Comparison of ENCODE assay signal across 11 mouse cellular contexts in the genomic region with DNA sequence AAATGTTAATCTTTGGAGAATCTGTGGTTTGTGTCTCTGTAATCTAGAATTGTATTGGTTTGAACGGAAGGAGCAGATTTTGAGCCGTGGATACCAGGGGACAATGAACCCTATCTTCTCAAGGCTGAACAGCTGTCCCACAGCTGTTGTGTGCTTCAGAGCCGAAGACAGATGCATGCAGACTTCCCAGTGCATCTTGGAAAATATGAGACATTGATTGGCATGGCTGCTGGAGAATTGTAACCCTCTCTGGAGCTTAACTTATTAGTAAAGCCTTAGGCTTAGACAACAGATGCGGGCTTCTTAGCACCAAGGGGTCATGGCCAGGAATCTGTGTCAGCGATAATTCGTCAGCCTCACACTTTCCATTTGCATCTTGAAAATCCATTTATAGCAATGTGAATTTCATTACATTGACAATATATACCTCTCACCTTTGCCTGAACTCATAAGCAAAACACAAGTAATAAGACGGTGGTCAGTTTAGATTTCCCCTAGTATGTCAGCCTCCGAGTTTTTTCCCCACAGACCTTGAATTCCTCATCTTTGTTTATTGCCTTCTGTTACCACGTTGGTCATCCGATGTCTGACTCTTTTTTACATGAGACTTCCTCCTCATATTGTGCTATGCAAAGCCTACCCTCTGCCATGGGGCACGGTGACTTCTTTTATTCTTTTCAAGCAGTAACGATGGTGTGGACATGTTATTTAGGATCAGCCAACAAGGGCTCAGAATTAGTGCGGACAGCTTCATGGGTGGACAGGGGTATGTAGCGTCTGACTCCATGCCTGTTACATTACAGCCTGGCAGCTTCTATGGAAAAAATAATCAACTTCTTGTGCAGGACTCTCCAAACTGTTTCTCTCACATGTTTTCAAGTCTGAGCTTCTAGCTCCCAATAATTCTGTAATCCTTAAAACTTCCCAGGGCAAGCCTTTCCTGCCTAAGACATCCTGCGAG. TPM values are rescaled to one million over a fixed set of nuclear protein-coding genes. Genes with fewer than 3 reads are reported as not detected.
DNase-seq lines count a peak whose midpoint lies in the region; ATAC-seq and TF ChIP-seq lines count a peak whose summit lies in the region.
"Had no signal": no experiment of that assay in that cellular context is flagged by ENCODE, and none has a peak within 500 bp of the region (broad histone marks: within the 10 kb centered on the region; RNA-seq: fewer than 3 reads in every experiment).

No protein-coding gene starts in this region.

- no peak overlapping the region for H3K4me3 ChIP-seq in lung, embryonic 14.5 days (ENCODE audit: low read depth, low read length)
- no peak overlapping the region for H3K4me3 ChIP-seq in limb, embryonic 15.5 days
- H3K4me3 ChIP-seq in hindbrain, embryonic 11.5 days (ENCODE audit: low read depth, low read length): no peak overlapping the region
- H3K4me3 ChIP-seq: liver, embryonic 13.5 days; megakaryocyte, embryonic 14.5 days had no signal

- no peaks in the 10 kb centered on the region for H3K27me3 ChIP-seq in lung, embryonic 14.5 days (ENCODE audit: insufficient read depth, low read length)
- no peaks in the 10 kb centered on the region for H3K27me3 ChIP-seq in limb, embryonic 15.5 days
- H3K27me3 ChIP-seq in hindbrain, embryonic 11.5 days (ENCODE audit: control insufficient read depth, insufficient read depth, low read length): no peaks in the 10 kb centered on the region
- H3K27me3 ChIP-seq: liver, embryonic 13.5 days had no signal

- peak; percentile 36 for DNase-seq in lung, embryonic 14.5 days
- DNase-seq in lung, adult 18-20 months: no peak
- DNase-seq in heart, adult 9 months (ENCODE audit: low spot score in 2 of 2): peak; percentile 61 to 62
- DNase-seq in retina, postnatal 7 days (ENCODE audit: low read depth, low spot score): peak; percentile 38
- DNase-seq in hindbrain, embryonic 11.5 days (ENCODE audit: low spot score): no peak
- no peak for DNase-seq in urinary bladder, postnatal 25 days (ENCODE audit: low spot score)
- DNase-seq: adrenal gland, postnatal 36 days; kidney, postnatal 25 days; liver, embryonic 13.5 days had no signal

- H3K4me1 ChIP-seq in lung, embryonic 14.5 days (ENCODE audit: insufficient read depth): no peaks in the 10 kb centered on the region
- peaks cover 6% of the 10 kb centered on the region for H3K4me1 ChIP-seq in limb, embryonic 15.5 days
- H3K4me1 ChIP-seq in hindbrain, embryonic 11.5 days (replicated peaks; ENCODE audit: control insufficient read depth, insufficient read depth, low read length): no peaks in the 10 kb centered on the region
- H3K4me1 ChIP-seq: liver, embryonic 13.5 days; megakaryocyte, embryonic 14.5 days had no signal

- TF ChIP-seq CTCF in lung, embryonic 14.5 days (IDR thresholded peaks at IDR 0.05; ENCODE audit: low read depth): no peak

- no peak overlapping the region for H3K9ac ChIP-seq in lung, embryonic 14.5 days
- no peak overlapping the region for H3K9ac ChIP-seq in limb, embryonic 15.5 days
- H3K9ac ChIP-seq in hindbrain, embryonic 11.5 days (ENCODE audit: low read depth, low read length): no peak overlapping the region
- H3K9ac ChIP-seq: liver, embryonic 13.5 days had no signal

- H3K4me2 ChIP-seq in lung, embryonic 14.5 days: no peak overlapping the region
- no peak overlapping the region for H3K4me2 ChIP-seq in limb, embryonic 15.5 days
- no peak overlapping the region for H3K4me2 ChIP-seq in hindbrain, embryonic 11.5 days (replicated peaks; ENCODE audit: low read depth, low read length)
- H3K4me2 ChIP-seq: liver, embryonic 13.5 days had no signal

- 52% methylated on average over 15 of the region's 15 CpGs for whole genome bisulfite sequencing in lung, embryonic 14.5 days
- 48% methylated on average over 15 of the region's 15 CpGs for WGBS in limb, embryonic 15.5 days
- WGBS in hindbrain, embryonic 11.5 days: 79% methylated on average over 15 of the region's 15 CpGs

- H3K36me3 ChIP-seq in lung, embryonic 14.5 days (ENCODE audit: insufficient read depth): no peaks in the 10 kb centered on the region
- H3K36me3 ChIP-seq in limb, embryonic 15.5 days: no peaks in the 10 kb centered on the region
- H3K36me3 ChIP-seq in hindbrain, embryonic 11.5 days (ENCODE audit: control insufficient read depth, insufficient read depth, low read length): no peaks in the 10 kb centered on the region
- H3K36me3 ChIP-seq: liver, embryonic 13.5 days had no signal

- no peak overlapping the region for H3K27ac ChIP-seq in lung, embryonic 14.5 days (ENCODE audit: low read depth)
- peak overlapping the region; percentile 74 for H3K27ac ChIP-seq in limb, embryonic 15.5 days
- no peak overlapping the region for H3K27ac ChIP-seq in hindbrain, embryonic 11.5 days (ENCODE audit: low read depth, low read length)
- H3K27ac ChIP-seq: liver, embryonic 13.5 days had no signal

- no peaks in the 10 kb centered on the region for H3K9me3 ChIP-seq in lung, embryonic 14.5 days (ENCODE audit: low read depth, low read length)
- no peaks in the 10 kb centered on the region for H3K9me3 ChIP-seq in limb, embryonic 15.5 days
- H3K9me3 ChIP-seq in hindbrain, embryonic 11.5 days (ENCODE audit: control insufficient read depth, low read length): no peaks in the 10 kb centered on the region
- H3K9me3 ChIP-seq: liver, embryonic 13.5 days had no signal

- no peak for ATAC-seq in lung, embryonic 14.5 days (ENCODE audit: insufficient read depth)
- ATAC-seq in limb, embryonic 15.5 days (ENCODE audit: insufficient number of reproducible peaks, low FRiP score, low TSS enrichment, low read depth): peak; percentile 49; the same call in 1 of the 2 replicates
- no peak for ATAC-seq in hindbrain, embryonic 11.5 days (ENCODE audit: low FRiP score)

RNA-seq across cellular contexts. Expression of gene C1qtnf3, which starts 11.7 kb away (rescaled TPM):
- polyA plus RNA-seq in lung, embryonic 14.5 days (2014; fragmentation: Nextera tagmentation; extraction: Ambion mirVana): 0.14 and 0.35 TPM in 2 replicates
- polyA plus RNA-seq in limb, embryonic 15.5 days (2015; fragmentation: Nextera tagmentation; extraction: Ambion mirVana): 167 and 188 TPM in 2 replicates
- 9.0 and 10.9 TPM in 2 replicates for polyA plus RNA-seq in hindbrain, embryonic 11.5 days (2014; fragmentation: Nextera tagmentation; extraction: Ambion mirVana)

RNA-seq across cellular contexts. Expression of gene Amacr, which starts 41.1 kb away (rescaled TPM):
- polyA plus RNA-seq in lung, embryonic 14.5 days (2014; fragmentation: Nextera tagmentation; extraction: Ambion mirVana): 14.3 and 14.6 TPM in 2 replicates
- polyA plus RNA-seq in limb, embryonic 15.5 days (2015; fragmentation: Nextera tagmentation; extraction: Ambion mirVana): 19.2 and 25.4 TPM in 2 replicates
- polyA plus RNA-seq in hindbrain, embryonic 11.5 days (2014; fragmentation: Nextera tagmentation; extraction: Ambion mirVana): 10.1 and 15.4 TPM in 2 replicates

Comparison
In these comparisons a context has a peak if more than half of its experiments do, and no peak if none do; other contexts are left out.
1. DNase-seq: peak in lung, embryonic 14.5 days (single experiment), heart, adult 9 months (2 of 2) and retina, postnatal 7 days (single experiment); none in lung, adult 18-20 months (0 of 2), hindbrain, embryonic 11.5 days (single experiment) and urinary bladder, postnatal 25 days (single experiment).
2. RNA of gene C1qtnf3, which starts 11.7 kb away (polyA plus RNA-seq): 167 to 188 TPM in limb, embryonic 15.5 days; 9.0 to 10.9 TPM in hindbrain, embryonic 11.5 days and 0.14 to 0.35 TPM in lung, embryonic 14.5 days; every median in the first group is over 10 times any median in the second.